Mouse (Mus musculus): ENCODE measurements at regions not wholly inside any gene's neighbourhood (a gene's known extent, or its start where the extent isn't known, plus 50 kb on each side); places are given as distances from the start of the nearest gene placed in this dataset.
A peak's percentile ranks its signal among the peaks of the same experiment; 100 is the strongest.
"Not testable (repeated sequence)": the region's sequence is repeated elsewhere in the genome, so short reads cannot be mapped to it uniquely, and the experiment has no call there.

- no peak for DNase-seq (ENCODE audit: low spot score)
Observed at GRCm38 (mm10) chr14:53800508-53801136, 453.3 kb downstream of the Dad1 start.

GRCm38 (mm10) chr14:53795160-53795559 is 458.7 kb downstream of the Dad1 start:
- peak; percentile 56 for DNase-seq (ENCODE audit: low spot score)

DNA sequence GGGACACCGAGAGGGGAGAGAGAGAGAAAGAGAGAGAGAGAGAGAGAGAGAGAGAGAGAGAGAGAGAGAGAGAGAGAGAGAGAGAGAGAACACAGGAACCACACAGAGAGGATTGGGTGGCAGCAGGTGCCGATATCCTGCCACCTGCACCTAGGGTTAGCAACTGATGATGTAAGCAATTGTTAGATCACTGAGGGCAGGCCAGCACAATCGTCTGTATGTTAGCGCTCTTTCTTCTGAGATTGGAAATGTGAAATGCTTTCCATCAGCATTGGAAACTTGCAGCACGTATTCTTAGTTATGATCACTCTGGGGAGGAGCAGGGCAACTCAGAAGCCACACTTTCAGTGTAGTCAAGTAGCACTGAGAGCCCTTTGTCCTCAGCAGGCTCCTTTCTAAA is 459.4 kb downstream of the Dad1 start:
- peak; percentile 34 for DNase-seq (ENCODE audit: low spot score)

- not testable (repeated sequence) for DNase-seq (ENCODE audit: low spot score)
Observed at GRCm38 (mm10) chr14:53792432-53792831, 461.5 kb downstream of the Dad1 start.

- DNase-seq (ENCODE audit: low spot score), result not testable (repeated sequence)
Observed at GRCm38 (mm10) chr14:53785547-53785946, 468.4 kb downstream of the Dad1 start.

DNA sequence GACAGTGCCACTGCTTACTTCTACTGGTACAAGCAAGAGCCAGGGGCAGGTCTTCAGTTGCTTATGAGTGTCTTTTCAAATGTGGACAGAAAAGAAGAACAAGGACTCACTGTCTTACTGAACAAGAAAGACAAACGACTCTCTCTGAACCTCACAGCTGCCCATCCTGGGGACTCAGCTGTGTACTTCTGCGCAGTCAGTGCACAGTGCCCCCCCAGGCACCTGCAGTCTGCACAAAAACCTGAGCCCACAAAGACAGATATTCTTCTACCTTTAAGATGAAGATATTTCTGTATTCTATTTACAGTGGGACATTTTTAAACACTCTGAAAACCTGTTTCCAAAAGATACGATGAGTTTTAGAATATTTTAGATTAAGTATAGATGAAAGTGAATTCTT is 476.5 kb downstream of the Dad1 start:
- no peak for DNase-seq (ENCODE audit: low spot score)

DNA sequence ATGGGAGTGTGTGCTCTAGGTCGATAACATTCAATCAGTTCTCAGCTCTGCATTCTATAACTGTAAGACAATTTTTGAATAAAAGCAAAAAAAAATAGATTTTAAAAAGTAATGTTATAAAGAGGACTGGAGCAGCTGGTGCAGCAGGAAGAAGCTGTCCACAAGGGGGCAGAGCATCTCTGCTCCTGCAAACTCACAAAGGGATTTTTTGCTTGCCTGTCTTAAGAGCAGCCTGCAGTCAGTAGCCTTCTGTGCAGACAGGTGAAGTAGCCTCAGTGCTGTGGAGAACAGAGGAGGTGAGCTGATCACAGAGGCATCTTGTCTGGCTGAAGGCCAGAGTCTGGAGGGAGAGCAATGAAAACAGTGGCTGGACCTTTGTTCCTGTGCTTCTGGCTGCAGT is 477.2 kb downstream of the Dad1 start:
- not testable (repeated sequence) for DNase-seq (ENCODE audit: low spot score)

DNA sequence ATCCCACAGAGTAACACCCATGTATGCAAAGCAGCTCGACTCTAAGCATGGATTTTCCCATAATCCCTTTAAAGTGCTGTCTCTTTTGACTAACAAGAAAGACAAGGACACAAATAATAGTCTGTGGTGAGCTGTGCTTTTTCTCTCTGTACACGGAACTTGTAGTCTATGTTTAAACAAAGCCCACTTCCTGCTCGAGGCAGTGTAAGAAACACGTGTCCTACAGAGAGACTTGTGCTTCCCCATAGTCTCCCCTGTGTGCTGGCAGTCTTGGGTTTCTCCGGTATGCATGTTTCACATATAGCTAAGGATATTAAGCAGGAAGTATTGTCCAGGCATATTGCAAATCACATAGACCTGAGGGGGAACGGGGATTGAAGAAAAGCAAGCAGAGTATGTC is 487.4 kb downstream of the Dad1 start:
- not testable (repeated sequence) for DNase-seq (ENCODE audit: low spot score)

DNA sequence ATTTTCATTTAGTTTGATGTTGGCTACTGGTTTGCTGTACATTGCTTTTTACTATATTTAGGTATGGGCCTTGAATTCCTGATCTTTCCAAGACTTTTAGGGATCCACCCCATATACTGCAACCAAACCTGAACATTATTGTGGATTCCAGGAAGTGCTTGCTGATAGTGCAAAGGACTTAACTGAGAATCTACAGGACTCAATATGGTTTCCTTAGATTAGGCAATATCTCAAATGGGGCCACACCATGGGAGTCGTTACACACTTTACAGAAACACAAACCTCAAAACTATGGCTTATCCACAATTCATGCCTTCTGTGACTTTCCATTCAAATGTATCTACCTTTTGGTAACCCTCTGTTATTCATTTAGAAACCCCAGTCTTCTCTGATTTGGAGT is 488.0 kb downstream of the Dad1 start:
- DNase-seq (ENCODE audit: low spot score), result peak; percentile 79

DNA sequence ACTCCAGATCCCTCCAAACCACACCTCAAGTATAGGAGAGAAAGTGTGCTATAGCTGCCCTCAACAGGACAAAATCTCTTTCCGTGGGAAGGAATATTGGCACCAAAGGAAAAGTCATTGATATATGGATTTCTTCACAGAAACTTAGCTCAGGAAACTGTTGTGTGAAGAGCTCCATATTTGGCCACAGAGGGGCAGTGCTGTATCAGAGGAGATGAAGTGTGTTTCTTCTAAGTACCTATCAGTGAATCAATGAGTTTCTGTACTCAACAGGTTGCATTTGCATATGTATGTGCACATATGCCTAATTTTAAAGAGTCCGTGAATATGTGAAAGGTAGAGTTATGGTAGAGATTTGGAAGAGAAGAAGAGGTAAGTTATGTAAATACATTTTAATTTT is 493.3 kb downstream of the Dad1 start:
- not testable (repeated sequence) for DNase-seq (ENCODE audit: low spot score)

- not testable (repeated sequence) for DNase-seq (ENCODE audit: low spot score)
Observed at GRCm38 (mm10) chr14:53757782-53758181, 496.1 kb downstream of the Dad1 start.

DNA sequence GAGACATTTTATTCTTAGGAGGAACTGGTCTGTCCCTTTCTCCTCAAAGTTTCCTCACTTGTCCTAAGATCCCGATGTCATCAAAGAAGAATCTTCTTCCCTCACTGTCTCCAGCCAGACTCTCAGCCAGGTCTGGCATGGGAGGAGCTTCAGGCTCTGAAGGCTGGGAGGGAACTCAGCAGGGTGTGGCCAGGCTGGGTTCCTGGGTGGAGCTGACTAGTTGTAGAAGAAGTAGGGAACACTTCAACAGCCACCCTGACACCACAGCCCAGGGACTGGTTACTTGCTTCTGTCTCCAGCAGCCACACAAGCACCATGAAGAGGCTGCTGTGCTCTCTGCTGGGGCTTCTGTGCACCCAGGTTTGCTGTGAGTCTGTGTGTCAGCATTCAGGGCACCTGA is 496.8 kb downstream of the Dad1 start:
- DNase-seq (ENCODE audit: low spot score), result not testable (repeated sequence)

DNA sequence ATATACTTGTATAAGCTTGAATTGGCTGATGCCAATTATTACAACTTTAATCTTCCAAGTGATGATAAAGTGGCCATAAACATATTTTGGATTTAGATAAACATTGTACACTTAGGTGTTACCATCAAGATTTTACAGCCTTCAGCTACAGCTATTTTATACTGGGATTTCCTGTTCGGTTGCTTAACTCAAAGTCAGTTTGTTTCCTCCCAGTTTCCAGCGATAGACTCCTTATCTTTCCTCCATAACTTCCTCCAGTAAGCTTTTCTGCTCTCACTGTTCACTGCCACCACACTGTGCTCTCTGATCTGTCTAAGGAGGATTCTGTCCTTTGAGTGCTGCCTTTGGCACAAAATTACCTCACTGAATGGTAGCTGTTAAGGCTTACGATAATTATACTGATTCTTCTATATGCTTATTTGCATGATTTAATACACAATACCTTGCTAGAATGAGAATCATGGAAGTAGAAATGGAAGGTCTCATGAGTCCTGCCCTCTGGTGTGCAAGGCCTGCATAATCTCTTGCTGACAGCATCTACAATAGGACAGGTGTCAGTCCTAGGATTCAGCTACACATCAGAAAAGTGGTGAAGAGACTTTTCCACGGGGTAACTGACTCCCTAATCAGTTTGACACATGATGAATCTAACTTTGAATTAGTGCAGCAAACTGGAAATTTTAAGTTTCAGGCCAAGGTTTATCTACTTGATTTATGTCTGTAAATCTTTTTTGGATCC is 503.0 kb downstream of the Dad1 start:
- no peak for DNase-seq (ENCODE audit: low spot score)

- DNase-seq (ENCODE audit: low spot score), result not testable (repeated sequence)
Observed at GRCm38 (mm10) chr14:53743552-53743951, 510.4 kb downstream of the Dad1 start.

DNA sequence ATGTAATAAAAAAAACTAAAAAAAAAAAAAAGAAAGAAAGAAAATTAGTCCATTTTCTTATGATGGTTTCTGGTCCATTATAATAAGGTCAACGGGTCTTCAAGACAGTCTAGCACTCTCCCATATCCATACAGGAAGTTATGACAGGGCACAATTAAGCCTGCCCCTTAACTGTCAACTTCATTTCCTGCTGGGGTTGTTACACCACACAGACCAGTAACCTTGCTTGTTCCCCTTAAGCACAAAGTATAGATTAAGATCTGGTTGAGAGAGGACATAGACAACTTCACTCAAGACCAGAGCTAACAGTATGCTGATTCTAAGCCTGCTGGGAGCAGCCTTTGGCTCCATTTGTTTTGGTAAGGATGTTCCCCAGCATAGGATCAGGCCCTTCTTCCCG is 511.0 kb downstream of the Dad1 start:
- DNase-seq (ENCODE audit: low spot score), result not testable (repeated sequence)

DNA sequence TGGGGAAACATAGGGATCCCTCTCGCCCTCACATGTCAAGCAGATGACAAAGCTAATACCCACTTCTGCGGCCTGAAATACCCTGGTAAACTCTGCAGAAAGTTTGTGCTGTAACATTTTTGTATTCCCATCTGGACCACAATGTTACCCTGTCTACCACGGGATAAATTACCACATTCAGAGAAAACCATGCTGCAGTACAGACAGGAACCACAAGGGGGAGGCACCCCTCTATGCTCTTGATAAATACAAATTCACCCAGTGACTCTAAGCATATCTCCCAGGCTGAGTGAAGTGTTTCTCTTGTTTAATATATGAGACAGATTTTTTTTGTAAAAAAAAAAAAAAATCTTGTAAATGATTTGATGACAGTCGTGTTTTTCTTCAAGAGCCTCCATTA is 512.7 kb downstream of the Dad1 start:
- DNase-seq (ENCODE audit: low spot score), result not testable (repeated sequence)

GRCm38 (mm10) chr14:53737962-53738361 is 515.9 kb downstream of the Dad1 start:
- DNase-seq (ENCODE audit: low spot score), result not testable (repeated sequence)

DNA sequence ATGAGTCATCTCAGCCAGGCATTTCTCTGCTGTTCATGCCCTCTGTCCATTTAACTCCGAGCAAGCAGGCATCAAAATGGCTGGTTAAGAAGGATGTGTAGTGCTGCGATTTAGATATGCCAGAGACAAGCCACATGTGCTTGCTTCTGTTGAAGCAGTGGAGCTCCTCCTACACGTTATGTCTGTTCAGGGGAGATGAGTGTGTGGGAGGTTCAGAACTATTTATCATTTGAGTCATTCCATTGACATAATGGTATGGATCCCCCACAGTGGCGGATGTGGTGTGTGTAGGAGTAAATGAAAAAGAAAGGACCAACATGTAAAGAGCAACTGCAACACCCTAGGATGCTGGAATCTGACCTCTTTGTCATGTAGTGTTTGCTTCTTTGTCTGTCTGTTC is 517.6 kb downstream of the Dad1 start:
- not testable (repeated sequence) for DNase-seq (ENCODE audit: low spot score)

GRCm38 (mm10) chr14:53731600-53731999 is 522.3 kb downstream of the Dad1 start:
- not testable (repeated sequence) for DNase-seq (ENCODE audit: low spot score)

GRCm38 (mm10) chr14:53729877-53730276 is 524.0 kb downstream of the Dad1 start:
- not testable (repeated sequence) for DNase-seq (ENCODE audit: low spot score)

- DNase-seq (ENCODE audit: low spot score), result not testable (repeated sequence)
Observed at GRCm38 (mm10) chr14:53729149-53729548, 524.8 kb downstream of the Dad1 start.

DNA sequence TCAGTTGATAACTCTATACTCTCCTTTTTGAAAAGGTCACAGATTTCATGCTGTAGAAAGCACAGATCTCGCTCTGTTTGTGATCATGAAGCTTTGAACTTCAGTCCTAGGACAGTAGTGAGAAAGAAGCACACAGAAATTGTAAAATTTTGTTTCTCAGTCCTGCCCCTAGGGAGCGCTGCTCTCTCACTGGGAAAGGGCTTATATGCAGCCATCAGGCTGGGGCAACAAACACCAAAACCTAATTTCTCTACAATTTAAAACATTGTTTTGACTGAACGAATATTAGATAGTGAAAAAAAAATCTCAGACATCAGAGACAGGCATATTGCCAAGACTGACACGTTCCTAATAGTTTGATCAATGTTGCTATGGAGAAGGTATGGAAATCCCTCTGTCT is 527.0 kb downstream of the Dad1 start:
- DNase-seq (ENCODE audit: low spot score), result not testable (repeated sequence)

DNA sequence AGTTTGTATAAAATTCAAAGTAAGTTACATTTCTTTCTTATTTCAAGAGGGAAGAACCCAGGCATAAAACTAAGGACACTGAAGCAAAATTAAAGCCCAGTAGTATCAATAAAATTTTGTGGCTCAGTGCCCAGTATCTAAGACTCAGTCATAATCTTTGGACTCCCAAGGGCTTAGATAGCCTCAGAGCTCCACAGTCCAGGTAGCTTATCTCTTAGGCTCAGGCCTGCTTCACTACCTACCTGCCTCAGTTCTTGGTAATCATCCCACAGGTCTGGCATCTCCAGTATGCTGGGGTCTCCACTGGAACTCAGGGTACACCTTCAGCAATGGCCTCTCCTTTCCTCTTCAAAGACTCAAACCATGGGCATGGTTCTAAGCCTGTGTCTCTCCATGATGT is 530.3 kb downstream of the Dad1 start:
- not testable (repeated sequence) for DNase-seq (ENCODE audit: low spot score)

GRCm38 (mm10) chr14:53721901-53722300 is 532.0 kb downstream of the Dad1 start:
- DNase-seq (ENCODE audit: low spot score), result not testable (repeated sequence)
